Mouse (Mus musculus) C2C12 (cell line): ENCODE data around the gene Olfr1335.
"Not testable (repeated sequence)": the region's sequence is repeated elsewhere in the genome, so short reads cannot be mapped to it uniquely, and the experiment has no call there.

ENCODE experiments used
- CTCF ChIP-seq: IDR thresholded peaks from one replicate; pipeline ENCODE4 v1.5.1; 2011; ENCODE audit not compliant: control insufficient read depth, insufficient read depth, insufficient read length
- MAX ChIP-seq: IDR thresholded peaks from one replicate; pipeline ENCODE4 v1.6.1; 2011; ENCODE audit warnings: mild to moderate bottlenecking, control low read depth
- MYOD1 ChIP-seq: IDR thresholded peaks from one replicate; pipeline ENCODE4 v1.6.1; 2011; ENCODE audit warnings: low read depth; ENCODE audit not compliant: control insufficient read depth, insufficient read length
- MYOG ChIP-seq: IDR thresholded peaks from one replicate; pipeline ENCODE4 v1.6.1; 2011; ENCODE audit not compliant: control insufficient read depth, insufficient read length; ENCODE audit errors: extremely low read depth
- USF1 ChIP-seq: IDR thresholded peaks from one replicate; pipeline ENCODE4 v1.6.1; 2011; ENCODE audit warnings: low read depth, mild to moderate bottlenecking, control low read depth, moderate library complexity

GRCm38 (mm10) chr4:118792796-118793195 is 16.9 kb downstream of the Olfr1335 start:
- TF ChIP-seq USF1, CTCF, MAX, MYOG, MYOD1: not testable (repeated sequence)
